Mouse (Mus musculus) gastrocnemius, postnatal 4 days (tissue): ENCODE data around the gene Cldn1. TPM values are rescaled to one million over a fixed set of nuclear protein-coding genes. Genes with fewer than 3 reads are reported as not detected.
A peak's percentile ranks its signal among the peaks of the same experiment; 100 is the strongest.

ENCODE experiments used
- DNase-seq, 2 experiments: peaks; one replicate each; pipeline ENCODE4 v3.0.0; 2021 to 2022; ENCODE audit warnings: low spot score in 2 of 2, mixed read lengths in 2 of 2
- long read RNA-seq, 2 experiments: library from polyadenylated mRNA; stranded (forward); transcript quantifications; one replicate each; pipeline ENCODE4 v2.0.0; 2021
- total RNA-seq, 2 experiments: library from RNA; stranded (reverse); gene quantifications; 2 replicates each; pipeline ENCODE4 v1.2.3; 2021

Gene Cldn1
- total RNA-seq: 1 to 10 TPM; 7.7 to 8.0 TPM
- long read RNA-seq, experiment 1, full-length matches to known transcripts: 8 of 8 reads
- long read RNA-seq, experiment 1, partial matches to known transcripts: 0 of 8 reads
- long read RNA-seq, experiment 1, other reads (novel, unspliced or antisense): 0 of 8 reads
- long read RNA-seq, experiment 2, partial matches to known transcripts: 0 of 2 reads
- long read RNA-seq, experiment 2, other reads (novel, unspliced or antisense): 0 of 2 reads

GRCm38 (mm10) chr16:26371325-26372053 lies at the start of gene Cldn1:
Cldn1 (minus strand) TSS chr16:26371841.
- peak; percentile 86 to 88 for DNase-seq

DNA sequence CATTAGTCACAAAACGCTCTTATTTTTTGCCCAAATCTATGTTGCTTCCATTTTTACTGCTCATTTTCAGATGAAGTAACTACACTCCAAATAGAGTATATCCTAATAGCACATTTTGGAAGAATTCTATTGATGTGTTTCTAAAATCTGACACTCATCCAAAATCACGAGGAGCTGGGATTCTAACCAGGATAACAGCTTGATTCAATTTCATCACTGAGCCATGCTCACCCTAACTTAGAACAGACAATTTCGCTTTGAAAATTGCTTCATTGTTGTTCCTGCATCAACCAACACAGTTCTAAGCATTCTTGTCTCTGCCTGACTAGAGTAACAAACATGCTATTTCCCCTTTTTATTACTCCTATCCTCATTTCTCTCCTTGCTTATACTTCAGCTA lies 47.0 kb upstream of the Cldn1 start:
- no peak for DNase-seq

DNA sequence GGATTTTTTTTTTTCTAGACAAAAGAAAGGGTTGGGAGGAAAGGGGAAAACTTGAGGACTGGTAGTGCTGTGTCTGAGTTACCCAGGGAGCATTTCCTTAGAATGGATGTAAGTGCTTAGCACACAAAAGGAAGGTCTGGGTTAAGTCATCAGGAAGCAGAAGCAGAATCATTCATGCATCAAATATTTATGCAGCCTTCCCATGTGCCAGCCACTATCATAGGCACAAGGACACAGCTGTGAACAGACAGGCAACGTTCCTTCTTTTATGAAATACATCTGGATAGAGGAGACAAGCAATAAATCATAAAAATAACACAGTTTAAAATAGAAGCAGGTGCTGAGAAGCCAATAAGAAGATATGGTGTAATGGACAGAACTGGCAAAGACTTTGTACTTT lies 32.4 kb upstream of the Cldn1 start:
- DNase-seq: no peak

GRCm38 (mm10) chr16:26400971-26401370 lies 29.3 kb upstream of the Cldn1 start:
- no peak for DNase-seq

DNA sequence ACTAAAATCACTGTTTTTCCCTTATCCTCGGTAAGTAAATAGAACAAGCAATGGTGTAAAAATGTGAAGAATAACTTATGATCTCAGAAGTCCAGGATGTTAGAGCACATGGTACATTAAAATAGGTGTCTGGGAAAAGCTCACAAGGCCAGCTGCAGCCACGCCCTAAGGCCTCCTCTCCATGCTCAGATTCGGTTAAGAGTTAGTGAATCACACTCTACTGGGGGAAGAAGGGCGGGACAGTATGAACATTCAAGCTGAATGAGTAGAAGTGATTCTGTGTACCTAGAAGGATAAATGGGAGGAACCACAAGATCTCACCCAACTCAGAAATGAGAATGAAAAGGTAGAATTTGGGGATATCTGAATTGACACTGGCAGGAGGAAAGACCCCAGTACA lies 28.9 kb upstream of the Cldn1 start:
- DNase-seq: no peak

DNA sequence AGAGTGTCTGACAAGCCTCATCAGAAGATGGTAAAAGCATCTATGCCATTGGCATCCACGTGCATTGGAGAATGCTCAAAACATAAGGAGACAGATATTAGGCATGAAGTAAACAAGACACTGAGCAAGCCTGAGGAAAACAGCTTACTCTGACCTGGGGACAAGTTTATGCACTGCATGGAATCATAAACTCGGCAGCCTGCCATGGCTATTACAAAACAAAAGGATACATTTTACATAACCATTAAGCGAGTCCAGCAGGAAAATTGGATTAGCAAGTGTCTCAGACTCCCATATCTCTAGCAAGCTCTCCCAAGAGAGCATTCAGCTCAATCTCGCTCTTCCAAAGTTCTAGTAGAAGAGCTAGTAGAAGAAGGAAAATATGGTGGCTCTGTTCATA lies 19.3 kb upstream of the Cldn1 start:
- DNase-seq: no peak

DNA sequence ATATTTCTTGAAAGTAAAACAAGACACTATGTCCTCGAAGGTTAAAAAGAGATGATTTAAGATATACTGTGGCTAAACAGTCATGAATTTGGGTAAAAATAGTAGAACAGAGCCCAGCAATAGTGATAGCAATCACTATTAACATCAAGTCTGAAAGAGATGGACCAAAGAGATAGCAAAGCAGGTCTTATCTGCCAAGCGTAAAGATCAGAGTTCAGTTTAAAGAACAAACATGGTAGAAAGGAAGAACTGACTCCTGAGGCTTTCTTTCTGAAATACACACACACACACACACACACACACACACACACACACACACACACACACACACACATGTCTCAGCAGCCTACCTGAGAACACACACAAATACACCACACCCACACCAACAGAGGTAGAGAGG lies 14.5 kb upstream of the Cldn1 start:
- DNase-seq: no peak

- DNase-seq: no peak
Observed at GRCm38 (mm10) chr16:26384112-26384649, 12.5 kb upstream of the Cldn1 start.

DNA sequence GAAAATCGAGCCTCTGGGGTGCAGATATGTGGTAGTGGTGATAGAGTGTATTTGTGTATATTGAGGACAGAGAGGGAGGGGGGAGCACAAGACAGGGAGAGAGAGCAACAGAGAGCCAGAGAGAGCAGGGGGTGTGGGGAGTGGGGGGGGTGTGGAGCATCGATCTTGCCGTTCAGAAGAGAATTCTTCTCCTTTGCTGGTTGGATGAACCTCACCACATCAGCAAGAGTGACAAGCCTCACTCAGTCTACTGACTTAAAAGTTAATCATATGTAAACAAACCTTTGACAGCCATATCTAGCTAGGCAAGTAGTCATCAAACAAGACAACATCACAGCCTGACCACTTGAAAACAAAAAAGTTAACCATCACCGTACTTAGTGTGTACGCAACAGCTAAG lies 5.5 kb upstream of the Cldn1 start:
- DNase-seq: no peak

DNA sequence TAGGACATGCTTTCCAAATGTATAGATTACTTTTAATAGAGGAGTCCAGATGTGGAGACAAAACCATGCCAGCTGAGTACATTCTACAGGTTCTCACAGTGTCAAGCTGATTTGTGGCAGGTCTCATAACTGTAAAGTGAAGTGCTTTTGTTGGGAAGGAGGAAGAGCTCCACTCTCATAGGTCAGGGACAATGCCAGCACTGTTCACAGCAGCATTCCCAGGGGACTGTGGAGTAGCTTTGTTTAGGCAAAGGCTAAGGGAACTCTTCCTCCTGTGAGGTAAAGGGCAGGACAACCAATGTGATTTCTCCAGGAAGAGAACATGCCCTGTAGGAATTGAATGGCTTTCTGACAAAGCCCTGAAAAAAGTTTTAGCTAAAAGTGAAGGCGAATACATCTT lies 1.5 kb downstream of the Cldn1 start:
- no peak for DNase-seq

DNA sequence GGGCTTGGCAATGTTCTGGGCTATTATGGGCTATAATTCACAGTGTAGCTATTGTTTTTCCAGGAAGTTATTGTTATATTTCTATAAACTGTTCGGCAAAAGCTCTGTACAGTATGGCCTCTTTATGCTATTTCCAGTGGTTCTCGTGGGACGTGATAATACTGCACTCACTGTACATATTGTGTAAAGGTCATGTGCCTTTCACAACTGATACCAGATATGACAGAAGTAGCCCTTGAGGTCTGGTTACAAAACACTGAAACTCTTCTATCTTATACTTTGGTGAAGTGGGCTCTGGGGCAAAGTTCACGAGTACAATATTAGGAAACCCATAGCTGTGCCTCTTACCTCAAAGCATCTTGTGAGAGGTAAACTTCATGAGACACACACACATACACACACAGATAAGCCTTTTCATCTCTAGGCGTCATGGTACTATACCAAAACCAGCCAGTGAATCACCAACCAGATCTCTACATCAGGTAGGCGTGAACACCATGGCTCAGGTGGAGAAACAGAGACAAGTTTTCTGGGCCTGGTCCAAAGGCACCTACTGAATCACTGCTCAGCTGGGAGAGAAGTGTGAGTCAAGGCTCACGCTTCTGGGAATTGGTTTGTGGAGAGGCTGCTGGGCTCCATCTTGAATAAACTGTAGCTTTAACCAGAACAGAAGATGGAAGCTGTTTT lies 2.5 kb downstream of the Cldn1 start:
- no peak for DNase-seq

DNA sequence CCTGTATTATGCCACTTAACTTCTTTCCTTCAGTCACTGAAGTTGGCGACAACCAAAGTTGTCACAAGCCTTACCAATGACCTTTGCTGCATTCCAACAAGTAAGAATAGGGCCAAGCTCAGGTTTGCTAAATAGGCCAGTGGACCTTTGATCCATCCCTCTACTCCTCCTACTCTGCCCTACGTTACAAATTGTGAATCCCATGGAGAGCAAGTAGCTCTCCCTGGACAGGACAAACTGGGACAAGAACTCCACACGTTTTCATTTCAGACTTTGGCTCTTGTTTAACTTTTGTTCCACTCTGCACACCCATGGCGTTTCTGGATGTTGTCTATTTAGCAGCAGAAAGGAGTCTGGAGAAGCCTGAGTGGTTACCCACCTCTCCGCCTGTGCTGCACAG lies 3.5 kb downstream of the Cldn1 start:
- no peak for DNase-seq

DNA sequence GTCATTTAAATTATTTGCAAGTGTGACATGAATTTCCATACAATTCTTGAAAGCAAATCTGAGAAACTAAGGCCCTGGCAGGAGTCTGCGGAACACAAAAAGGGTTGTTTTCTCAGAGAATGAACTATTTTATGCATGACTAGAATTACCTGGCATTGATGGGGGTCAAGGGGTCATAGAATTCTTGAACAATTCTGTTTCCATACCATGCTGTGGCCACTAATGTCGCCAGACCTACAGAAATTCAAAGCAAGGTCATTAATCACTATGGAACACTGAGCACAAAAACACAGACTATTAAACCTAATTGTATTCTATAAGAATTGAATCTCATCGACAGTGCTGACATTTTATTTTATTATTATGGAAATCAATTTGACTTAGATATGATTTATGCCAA lies 10.9 kb downstream of the Cldn1 start:
- DNase-seq: no peak

- no peak for DNase-seq
Observed at GRCm38 (mm10) chr16:26359619-26360018, 12.0 kb downstream of the Cldn1 start.

DNA sequence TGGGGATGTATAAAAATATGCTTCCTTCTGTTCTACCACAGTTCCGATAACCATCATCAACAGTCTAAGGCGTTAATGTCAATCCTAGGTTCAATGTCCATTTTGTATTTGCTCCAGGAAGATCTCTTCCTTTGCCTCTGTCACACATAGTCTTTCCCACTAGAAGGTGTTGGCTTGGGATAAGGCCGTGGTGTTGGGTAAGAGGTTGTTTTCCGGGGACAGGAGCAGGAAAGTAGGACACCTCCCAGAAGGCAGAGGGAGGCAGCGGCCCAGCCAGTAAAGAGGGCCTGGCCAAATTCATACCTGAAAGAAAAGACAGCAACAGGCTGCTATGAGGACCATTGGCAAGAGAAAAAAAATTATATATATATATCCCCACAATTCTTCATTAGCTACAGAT lies 12.7 kb downstream of the Cldn1 start:
- no peak for DNase-seq

DNA sequence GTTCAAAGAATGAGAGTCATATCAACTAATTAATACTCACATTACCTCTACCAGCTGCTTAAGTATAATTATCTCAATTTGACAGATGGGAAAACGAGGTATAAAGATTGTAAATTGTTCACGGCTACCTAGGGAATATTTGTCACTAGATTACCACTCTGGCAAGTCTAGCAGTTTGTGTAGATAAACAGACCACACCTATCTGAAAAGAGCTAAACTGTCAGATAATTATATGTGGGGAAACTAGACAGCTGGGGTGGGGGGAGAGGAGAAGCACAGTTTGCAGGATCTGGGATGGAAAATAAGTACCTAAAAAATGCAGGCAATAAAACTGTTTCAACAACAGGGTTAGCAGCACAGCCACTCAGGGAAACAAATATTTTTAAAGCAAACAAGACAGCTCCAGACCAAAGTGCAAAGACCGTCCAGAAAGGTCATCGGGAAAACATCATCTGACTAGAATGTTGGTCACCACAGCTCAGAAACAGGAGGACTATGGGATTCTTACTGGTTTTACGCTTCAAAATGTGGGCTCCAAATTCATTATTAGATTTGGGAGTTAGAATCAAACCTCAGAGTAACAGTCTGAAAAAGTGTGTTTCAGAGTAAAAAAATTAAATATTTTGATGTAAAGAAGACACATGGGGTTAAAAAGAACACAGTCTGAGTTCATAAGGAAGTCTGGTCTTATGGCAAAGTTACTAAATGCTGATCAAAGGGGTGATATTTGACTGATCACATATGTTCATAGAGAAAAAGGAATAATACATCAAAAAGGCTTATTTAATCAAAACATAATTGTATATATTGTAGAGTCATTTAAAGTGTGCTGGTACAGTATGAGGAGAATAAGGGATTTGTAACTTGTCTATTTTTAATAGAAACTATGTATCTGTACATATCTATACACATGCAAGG lies 13.5 kb downstream of the Cldn1 start:
- no peak for DNase-seq

- no peak for DNase-seq
Observed at GRCm38 (mm10) chr16:26355513-26355912, 16.1 kb downstream of the Cldn1 start.

DNA sequence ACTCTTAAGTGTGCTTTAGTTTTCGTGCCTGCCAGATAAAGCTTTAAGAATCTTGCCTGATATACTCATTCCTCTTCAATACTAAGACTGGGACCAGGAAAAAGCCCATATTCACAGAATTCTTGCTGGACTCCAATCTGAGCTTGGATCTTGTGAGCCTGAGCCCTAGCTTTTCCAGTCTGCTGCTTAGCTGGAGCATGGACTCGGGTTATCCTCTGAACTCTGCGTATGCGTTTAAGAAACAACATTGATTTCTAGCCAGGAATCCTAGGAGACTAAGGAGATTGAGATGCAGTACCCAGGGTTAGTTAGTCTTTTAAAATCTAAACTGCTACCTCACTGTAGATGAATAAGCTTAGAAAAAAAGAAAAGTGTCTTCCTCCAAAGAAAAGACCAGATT lies 20.9 kb downstream of the Cldn1 start:
- DNase-seq: no peak

DNA sequence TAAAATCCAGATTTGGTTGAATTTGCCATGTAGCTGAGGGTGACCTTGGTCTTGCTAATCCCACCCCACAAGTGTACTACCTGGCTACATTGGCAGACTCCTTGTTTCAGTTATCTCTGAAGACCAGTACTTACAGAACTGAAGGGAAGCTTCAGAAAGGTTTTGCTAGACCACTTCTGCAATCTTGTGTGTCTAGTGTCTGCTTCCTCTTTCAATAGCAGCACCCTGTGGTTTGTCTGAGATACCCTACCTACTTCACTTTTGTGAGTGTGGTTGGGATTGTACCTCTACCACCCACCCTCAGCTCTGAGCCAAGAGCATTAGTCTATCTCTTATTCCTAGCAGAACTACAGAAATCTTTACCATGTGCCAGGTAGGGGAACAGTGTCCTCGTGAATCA lies 22.8 kb downstream of the Cldn1 start:
- DNase-seq: no peak

- no peak for DNase-seq
Observed at GRCm38 (mm10) chr16:26316281-26316680, 55.4 kb downstream of the Cldn1 start.

- no peak for DNase-seq
Observed at GRCm38 (mm10) chr16:26314815-26315214, 56.8 kb downstream of the Cldn1 start.
